Mouse (Mus musculus): ENCODE results near the gene Vmn1r113. TPM values are rescaled to one million over a fixed set of nuclear protein-coding genes. Genes with fewer than 3 reads are reported as not detected.
"Not testable (repeated sequence)": the region's sequence is repeated elsewhere in the genome, so short reads cannot be mapped to it uniquely, and the experiment has no call there.

Gene Vmn1r113
- not detected in 2 replicates for polyA plus RNA-seq (2011; ENCODE audit: insufficient read depth, insufficient read length, low read depth, missing spikeins)

GRCm38 (mm10) chr7:20786985-20787384 lies at the start of gene Vmn1r113:
Vmn1r113 (plus strand) TSS chr7:20787285.
- not testable (repeated sequence) for H3K4me3 ChIP-seq (ENCODE audit: low read depth, low read length); H3K9ac ChIP-seq (ENCODE audit: low read depth, poor library complexity, severe bottlenecking); H3K27ac ChIP-seq (ENCODE audit: insufficient read depth, low read length); H3K27me3 ChIP-seq (ENCODE audit: control insufficient read depth, insufficient read depth, low read length, poor library complexity, severe bottlenecking); H3K4me1 ChIP-seq (ENCODE audit: control insufficient read depth, insufficient read depth, low read length); H3K36me3 ChIP-seq (ENCODE audit: control insufficient read depth, insufficient read depth, low read length, poor library complexity, severe bottlenecking); H3K9me3 ChIP-seq (replicated peaks; ENCODE audit: control insufficient read depth, insufficient read depth, low read length, poor library complexity, severe bottlenecking)

DNA sequence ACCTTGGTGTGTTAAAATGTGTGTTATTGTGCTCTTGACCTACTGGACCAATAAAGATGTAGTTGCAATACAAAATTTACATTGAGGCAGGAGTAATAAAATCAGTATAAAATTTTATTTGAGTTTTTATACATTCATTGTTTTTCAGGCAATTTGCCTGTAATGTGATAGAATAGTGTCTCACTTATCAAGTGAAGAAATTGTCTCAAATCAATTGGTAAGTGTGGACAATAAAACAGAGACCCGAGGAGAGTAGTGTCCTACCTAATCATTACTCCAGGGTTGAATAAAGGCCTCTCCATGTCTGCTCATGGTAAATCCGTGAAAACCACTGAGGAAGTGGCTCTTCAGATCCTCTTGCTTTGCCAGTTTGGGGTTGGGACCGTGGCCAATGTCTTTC lies 16.2 kb upstream of the Vmn1r113 start, which contains the start of gene Vmn1r112:
TSS of gene Vmn1r112 (plus strand) at position 301 of the 400 bp plus-strand sequence.
- H3K4me1 ChIP-seq (ENCODE audit: control insufficient read depth, insufficient read depth, low read length); H3K9me3 ChIP-seq (replicated peaks; ENCODE audit: control insufficient read depth, insufficient read depth, low read length, poor library complexity, severe bottlenecking); H3K4me3 ChIP-seq (ENCODE audit: low read depth, low read length): not testable (repeated sequence)

DNA sequence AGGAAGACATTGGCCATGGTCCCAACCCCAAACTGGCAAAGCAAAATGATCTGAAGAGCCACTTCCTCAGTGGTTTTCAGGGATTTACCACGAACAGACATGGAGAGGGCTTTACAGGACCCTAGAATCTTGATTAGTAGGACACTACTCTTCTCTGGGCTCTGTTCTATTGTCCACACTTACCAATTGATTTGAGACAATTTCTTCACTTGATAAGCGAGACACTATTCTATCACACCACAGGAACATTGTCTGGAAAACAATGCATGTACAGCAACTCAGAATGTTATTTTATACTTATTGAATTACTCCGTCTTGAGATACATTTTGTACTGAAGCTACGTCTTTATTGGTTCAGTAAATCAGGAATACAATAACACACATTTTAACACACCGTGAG lies 25.0 kb downstream of the Vmn1r113 start, which contains the start of gene Vmn1r114:
TSS of gene Vmn1r114 (minus strand) at position 101 of the 400 bp plus-strand sequence.
- not testable (repeated sequence) for H3K9ac ChIP-seq (ENCODE audit: low read depth, poor library complexity, severe bottlenecking); H3K27ac ChIP-seq (ENCODE audit: insufficient read depth, low read length); H3K4me1 ChIP-seq (ENCODE audit: control insufficient read depth, insufficient read depth, low read length); H3K36me3 ChIP-seq (ENCODE audit: control insufficient read depth, insufficient read depth, low read length, poor library complexity, severe bottlenecking); H3K9me3 ChIP-seq (replicated peaks; ENCODE audit: control insufficient read depth, insufficient read depth, low read length, poor library complexity, severe bottlenecking); H3K27me3 ChIP-seq (ENCODE audit: control insufficient read depth, insufficient read depth, low read length, poor library complexity, severe bottlenecking); H3K4me3 ChIP-seq (ENCODE audit: low read depth, low read length)

More for the DNA sequence above, 16.2 kb upstream of the Vmn1r113 start, which contains the start of gene Vmn1r112:
- not testable (repeated sequence) for H3K27me3 ChIP-seq (ENCODE audit: control insufficient read depth, insufficient read depth, low read length, poor library complexity, severe bottlenecking); H3K36me3 ChIP-seq (ENCODE audit: control insufficient read depth, insufficient read depth, low read length, poor library complexity, severe bottlenecking); H3K9ac ChIP-seq (ENCODE audit: low read depth, poor library complexity, severe bottlenecking); H3K27ac ChIP-seq (ENCODE audit: insufficient read depth, low read length)

Other genes starting within 250 kb of the Vmn1r113 start
- gene Gm5726, start 241.5 kb upstream of the Vmn1r113 start, polyA plus RNA-seq (2011; ENCODE audit: insufficient read depth, insufficient read length, low read depth, missing spikeins), result not detected in 2 replicates
- not detected in 2 replicates for gene Gm4141, start 211.0 kb upstream of the Vmn1r113 start, polyA plus RNA-seq (2011; ENCODE audit: insufficient read depth, insufficient read length, low read depth, missing spikeins)
- gene Gm4513, start 188.3 kb upstream of the Vmn1r113 start, polyA plus RNA-seq (2011; ENCODE audit: insufficient read depth, insufficient read length, low read depth, missing spikeins), result not detected in 2 replicates
- gene Vmn1r107, start 118.4 kb upstream of the Vmn1r113 start, polyA plus RNA-seq (2011; ENCODE audit: insufficient read depth, insufficient read length, low read depth, missing spikeins), result not detected in 2 replicates
- not detected in 2 replicates for gene Vmn1r111, start 84.1 kb upstream of the Vmn1r113 start, polyA plus RNA-seq (2011; ENCODE audit: insufficient read depth, insufficient read length, low read depth, missing spikeins)
- not detected in 2 replicates for gene Gm10668, start 56.7 kb upstream of the Vmn1r113 start, polyA plus RNA-seq (2011; ENCODE audit: insufficient read depth, insufficient read length, low read depth, missing spikeins)
- not detected in 2 replicates for gene Vmn1r112, start 16.1 kb upstream of the Vmn1r113 start, polyA plus RNA-seq (2011; ENCODE audit: insufficient read depth, insufficient read length, low read depth, missing spikeins)
- not detected in 2 replicates for gene Vmn1r114, start 24.9 kb downstream of the Vmn1r113 start, polyA plus RNA-seq (2011; ENCODE audit: insufficient read depth, insufficient read length, low read depth, missing spikeins)
- not detected in 2 replicates for gene Vmn1r115, start 57.7 kb downstream of the Vmn1r113 start, polyA plus RNA-seq (2011; ENCODE audit: insufficient read depth, insufficient read length, low read depth, missing spikeins)
- not detected in 2 replicates for gene Vmn1r116, start 85.0 kb downstream of the Vmn1r113 start, polyA plus RNA-seq (2011; ENCODE audit: insufficient read depth, insufficient read length, low read depth, missing spikeins)
- gene Vmn1r117, start 96.8 kb downstream of the Vmn1r113 start, polyA plus RNA-seq (2011; ENCODE audit: insufficient read depth, insufficient read length, low read depth, missing spikeins), result not detected in 2 replicates
- not detected in 2 replicates for gene Vmn1r118, start 125.1 kb downstream of the Vmn1r113 start, polyA plus RNA-seq (2011; ENCODE audit: insufficient read depth, insufficient read length, low read depth, missing spikeins)
- gene Vmn1r119, start 225.2 kb downstream of the Vmn1r113 start, polyA plus RNA-seq (2011; ENCODE audit: insufficient read depth, insufficient read length, low read depth, missing spikeins), result not detected in 2 replicates

All from ES-Bruce4 (cell line).